Mouse (Mus musculus) stomach, embryonic 16.5 days (tissue): ENCODE data around the gene Fbxo41. TPM values are rescaled to one million over a fixed set of nuclear protein-coding genes. Genes with fewer than 3 reads are reported as not detected.
"Not testable (repeated sequence)": the region's sequence is repeated elsewhere in the genome, so short reads cannot be mapped to it uniquely, and the experiment has no call there.

Experiments
- ATAC-seq: fragments of 200-750 bp; cut with Nextera tagmentation; 2 replicates; pipeline ENCODE4 v1.8.0; 2017; ENCODE audit warnings: moderate number of reproducible peaks, moderate TSS enrichment; ENCODE audit not compliant: insufficient read depth, low FRiP score
- H3K27ac ChIP-seq: fragments of 300-500 bp; sonication (generic); 2 replicates; pipeline ENCODE4 v1.5.1; 2014; ENCODE audit warnings: low read length
- H3K27me3 ChIP-seq: fragments of 300-500 bp; sonication (generic); 2 replicates; pipeline ENCODE4 v1.6.1; 2014; ENCODE audit warnings: low read length, control low read depth, mixed read lengths; ENCODE audit not compliant: control insufficient read depth, insufficient read depth
- H3K36me3 ChIP-seq: fragments of 300-500 bp; sonication (generic); 2 replicates; pipeline ENCODE4 v1.6.1; 2014; ENCODE audit warnings: low read length; ENCODE audit not compliant: control insufficient read depth, insufficient read depth
- H3K4me1 ChIP-seq: fragments of 300-500 bp; sonication (generic); 2 replicates; pipeline ENCODE4 v1.6.1; 2014; ENCODE audit warnings: low read length, control low read depth, mixed read lengths; ENCODE audit not compliant: control insufficient read depth, insufficient read depth
- H3K4me2 ChIP-seq: fragments of 300-500 bp; sonication (generic); 2 replicates; pipeline ENCODE4 v1.6.1; 2014; ENCODE audit warnings: low read depth, low read length, mixed read lengths
- H3K4me3 ChIP-seq: fragments of 300-500 bp; sonication (generic); replicated peaks from 2 replicates; pipeline ENCODE4 v1.5.1; 2014; ENCODE audit warnings: mild to moderate bottlenecking, low read length
- H3K9ac ChIP-seq: fragments of 300-500 bp; sonication (generic); 2 replicates; pipeline ENCODE4 v1.6.1; 2014; ENCODE audit warnings: low read length
- H3K9me3 ChIP-seq: fragments of 300-500 bp; sonication (generic); replicated peaks from 2 replicates; pipeline ENCODE4 v1.6.1; 2016; ENCODE audit warnings: low read length, control low read depth; ENCODE audit not compliant: control insufficient read depth
- WGBS: fragments of 180-500 bp; shearing (Covaris S2); extraction: QIAGEN DNeasy Blood & Tissue Kit; methylation state at CpG from one replicate; pipeline ENCODE4 v1.1.7; 2014; 5-methylcytosine and 5-hydroxymethylcytosine counted together
- polyA plus RNA-seq: library from polyadenylated mRNA; unstranded; fragments of >200 nt; fragmentation: Nextera tagmentation; extraction: Ambion mirVana; gene quantifications from 2 replicates; pipeline ENCODE4 v1.2.1, GENCODE M21; 2015

Fbxo41 gene
- polyA plus RNA-seq, 1 experiment from 2014 or later = 0.22 TPM

GRCm38 (mm10) chr6:85459621-85460020 lies 43.2 kb downstream of the Fbxo41 start:
- peaks cover 34% of the 10 kb centered on the region for H3K36me3 ChIP-seq
- H3K27me3 ChIP-seq = no peaks in the 10 kb centered on the region
- ATAC-seq = no peak
- H3K9me3 ChIP-seq = no peaks in the 10 kb centered on the region
- H3K4me2 ChIP-seq = no peak overlapping the region
- H3K27ac ChIP-seq = no peak overlapping the region
- H3K4me1 ChIP-seq = peaks cover 11% of the 10 kb centered on the region
- no peak overlapping the region for H3K4me3 ChIP-seq
- WGBS = 83% methylated on average over 2 of the region's 2 CpGs
- no peak overlapping the region for H3K9ac ChIP-seq

GRCm38 (mm10) chr6:85452816-85453215 lies 50.0 kb downstream of the Fbxo41 start:
- H3K36me3 ChIP-seq = peaks cover 3% of the 10 kb centered on the region; the same call in 1 of the 2 replicates
- no peak for ATAC-seq
- H3K4me3 ChIP-seq = peak overlapping the region; percentile 66
- peak overlapping the region; percentile 89 for H3K4me2 ChIP-seq
- peak overlapping the region; percentile 95; the same call in 1 of the 2 replicates for H3K27ac ChIP-seq
- 2% methylated on average over 7 of the region's 7 CpGs for WGBS
- H3K4me1 ChIP-seq = peaks cover 28% of the 10 kb centered on the region
- no peaks in the 10 kb centered on the region for H3K27me3 ChIP-seq
- peak overlapping the region; percentile 81 for H3K9ac ChIP-seq
- no peaks in the 10 kb centered on the region for H3K9me3 ChIP-seq

- Histone ChIP-seq H3K4me2 (peak overlapping the region; percentile 89), H3K27me3 (no peaks in the 10 kb centered on the region), H3K4me3 (peak overlapping the region; percentile 66), H3K36me3 (no peaks in the 10 kb centered on the region), H3K27ac (peak overlapping the region; percentile 95), H3K9me3 (no peaks in the 10 kb centered on the region), H3K4me1 (peaks cover 28% of the 10 kb centered on the region), H3K9ac (peak overlapping the region; percentile 81)
- under 1% methylated on average over 15 of the region's 15 CpGs for WGBS
- ATAC-seq = no peak
Observed at GRCm38 (mm10) chr6:85452411-85452665, 50.5 kb downstream of the Fbxo41 start.

- Histone ChIP-seq H3K9me3 (no peaks in the 10 kb centered on the region), H3K36me3 (peaks cover 5% of the 10 kb centered on the region; the same call in 1 of the 2 replicates), H3K4me3 (peak within 1 kb of the TSS; percentile 66), H3K4me2 (peak within 1 kb of the TSS; percentile 93), H3K27me3 (no peaks in the 10 kb centered on the region), H3K4me1 (peaks cover 28% of the 10 kb centered on the region), H3K9ac (peak within 1 kb of the TSS; percentile 84), H3K27ac (peak within 1 kb of the TSS; percentile 95)
- WGBS = under 1% methylated on average over 54 of the region's 54 CpGs
- ATAC-seq = peak; percentile 91
Observed at GRCm38 (mm10) chr6:85451664-85452410, 51.0 kb downstream of the Fbxo41 start, which contains the start of gene Pradc1. TSS of gene Pradc1 (minus strand) at chr6:85451970.

- peaks cover 22% of the 10 kb centered on the region for H3K4me1 ChIP-seq
- H3K9me3 ChIP-seq = no peaks in the 10 kb centered on the region
- ATAC-seq = peak; percentile 94
- peak within 1 kb of the TSS; percentile 95 for H3K27ac ChIP-seq
- WGBS = 1% methylated on average over 91 of the region's 96 CpGs
- H3K9ac ChIP-seq = peak within 1 kb of the TSS; percentile 84
- H3K4me3 ChIP-seq = peak within 1 kb of the TSS; percentile 66
- peaks cover 5% of the 10 kb centered on the region; the same call in 1 of the 2 replicates for H3K36me3 ChIP-seq
- H3K4me2 ChIP-seq = peak within 1 kb of the TSS; percentile 93
- no peaks in the 10 kb centered on the region for H3K27me3 ChIP-seq
Observed at GRCm38 (mm10) chr6:85450697-85451663, 51.8 kb downstream of the Fbxo41 start, which contains the start of gene Cct7. TSS of gene Cct7 (plus strand) at chr6:85451514.

GRCm38 (mm10) chr6:85450140-85450539 lies 52.7 kb downstream of the Fbxo41 start:
- 67% methylated on average over 1 of the region's 1 CpGs for WGBS
- not testable (repeated sequence) for H3K27me3 ChIP-seq, H3K9me3 ChIP-seq, ATAC-seq, H3K27ac ChIP-seq, H3K36me3 ChIP-seq
- Histone ChIP-seq H3K9ac (peak overlapping the region; percentile 84; the same call in 1 of the 2 replicates), H3K4me3 (peak overlapping the region; percentile 66), H3K4me2 (peak overlapping the region; percentile 93), H3K4me1 (peaks cover 18% of the 10 kb centered on the region)

GRCm38 (mm10) chr6:85447351-85447750 lies 55.4 kb downstream of the Fbxo41 start:
- Histone ChIP-seq H3K9ac (no peak overlapping the region), H3K27me3 (no peaks in the 10 kb centered on the region), H3K36me3 (peaks cover 5% of the 10 kb centered on the region; the same call in 1 of the 2 replicates), H3K4me1 (no peaks in the 10 kb centered on the region), H3K9me3 (no peaks in the 10 kb centered on the region), H3K4me2 (no peak overlapping the region), H3K4me3 (no peak overlapping the region), H3K27ac (no peak overlapping the region)
- no peak for ATAC-seq
- WGBS = 85% methylated on average over 6 of the region's 6 CpGs

GRCm38 (mm10) chr6:85445286-85445685 lies 57.5 kb downstream of the Fbxo41 start:
- no peak overlapping the region for H3K4me2 ChIP-seq
- H3K36me3 ChIP-seq = peaks cover 10% of the 10 kb centered on the region; the same call in 1 of the 2 replicates
- H3K4me3 ChIP-seq = no peak overlapping the region
- H3K4me1 ChIP-seq = no peaks in the 10 kb centered on the region
- 85% methylated on average over 5 of the region's 5 CpGs for WGBS
- no peak overlapping the region for H3K27ac ChIP-seq
- H3K9ac ChIP-seq = no peak overlapping the region
- no peak for ATAC-seq
- H3K9me3 ChIP-seq = no peaks in the 10 kb centered on the region
- no peaks in the 10 kb centered on the region for H3K27me3 ChIP-seq
